Mouse (Mus musculus): Measurements from ENCODE around the gene AC170998.1.
"Not testable (repeated sequence)": the region's sequence is repeated elsewhere in the genome, so short reads cannot be mapped to it uniquely, and the experiment has no call there.

AC170998.1 gene

DNA sequence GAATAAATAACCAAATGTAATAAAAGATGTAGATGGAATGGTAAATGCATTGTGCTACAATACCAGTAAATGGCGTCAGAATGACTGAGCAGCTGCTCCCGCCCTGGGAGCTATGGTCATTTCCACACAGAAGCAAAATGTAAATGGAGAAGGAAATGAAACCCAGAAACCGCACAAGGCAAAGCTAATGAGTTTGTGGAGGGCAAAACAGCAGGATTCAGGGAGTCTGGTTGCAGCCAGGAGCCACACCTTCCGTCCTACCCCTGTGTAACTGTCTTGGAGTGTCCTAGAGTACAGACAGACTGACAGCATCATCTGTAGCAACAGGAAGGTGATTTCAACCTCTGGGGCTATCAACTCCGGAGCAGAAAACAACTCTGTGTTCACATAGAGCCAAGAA is 30.6 kb downstream of the AC170998.1 start:
- no peak for DNase-seq (ENCODE audit: low read depth, low spot score)

DNA sequence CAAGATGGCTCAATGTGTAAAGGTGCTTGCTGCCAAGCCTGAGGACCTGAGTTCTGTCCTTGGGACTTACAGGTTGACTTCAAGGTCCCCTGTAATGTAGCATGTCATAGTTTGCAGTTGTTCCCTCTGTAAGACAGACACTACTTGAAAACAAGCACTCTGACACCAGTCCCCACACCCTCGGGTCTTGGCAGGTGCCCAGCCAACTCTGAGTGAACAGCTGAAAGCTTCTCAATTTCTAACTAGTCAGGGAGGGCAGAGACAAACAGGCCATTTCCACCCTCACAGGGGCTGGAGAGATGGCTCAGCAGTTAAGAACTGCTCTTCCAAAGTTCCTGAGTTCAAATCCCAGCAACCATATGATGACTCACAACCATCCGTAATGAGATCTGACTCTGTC is 31.6 kb downstream of the AC170998.1 start:
- DNase-seq (ENCODE audit: low read depth, low spot score) = no peak

DNA sequence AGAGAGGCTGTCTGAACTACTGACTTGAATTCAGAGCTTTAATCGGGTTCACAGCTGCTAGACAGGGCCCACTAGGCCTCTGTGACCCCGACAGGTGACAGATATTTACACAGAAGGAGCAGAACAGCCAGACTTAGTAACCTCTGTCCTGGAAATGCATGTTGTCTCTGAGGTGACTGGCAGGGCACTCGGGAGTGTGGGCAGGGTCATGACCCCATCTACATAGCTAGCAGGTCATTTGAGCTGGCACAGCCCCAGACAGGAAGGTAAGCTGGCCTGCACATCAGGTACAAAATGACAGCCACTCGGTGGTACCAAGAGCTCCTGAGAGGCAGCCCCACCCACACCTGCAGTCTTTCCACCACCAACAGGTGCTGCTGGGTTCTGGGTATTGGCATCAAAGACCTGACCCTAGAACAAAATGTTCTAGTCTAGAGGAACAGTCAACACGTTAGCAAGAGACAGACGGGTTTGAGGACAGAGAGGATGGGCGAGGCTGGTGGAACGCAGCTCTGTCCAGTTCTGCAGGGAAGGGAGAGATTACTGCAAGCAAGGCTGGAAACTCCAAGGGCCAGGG is 34.9 kb downstream of the AC170998.1 start:
- DNase-seq (ENCODE audit: low read depth, low spot score) = no peak

DNA sequence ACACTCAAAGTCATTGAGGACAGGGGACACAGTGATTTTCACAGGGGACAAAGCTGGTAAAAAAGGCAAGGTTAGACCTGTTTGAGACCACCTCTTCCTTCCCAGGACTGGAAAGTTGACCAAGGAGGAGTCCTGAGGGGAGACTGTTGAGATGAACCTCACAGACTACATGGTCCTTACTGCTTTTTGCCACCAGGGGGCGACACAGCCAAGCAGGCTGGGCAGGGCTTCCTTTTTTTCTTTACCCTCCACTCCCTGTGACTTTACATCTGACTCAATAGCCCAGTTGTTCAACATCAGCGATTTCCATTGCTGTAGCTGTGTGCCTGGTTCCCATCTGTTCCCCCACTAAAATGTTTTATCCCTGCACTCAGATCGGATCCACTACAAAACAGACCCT is 36.0 kb downstream of the AC170998.1 start:
- no peak for DNase-seq (ENCODE audit: low read depth, low spot score)

DNA sequence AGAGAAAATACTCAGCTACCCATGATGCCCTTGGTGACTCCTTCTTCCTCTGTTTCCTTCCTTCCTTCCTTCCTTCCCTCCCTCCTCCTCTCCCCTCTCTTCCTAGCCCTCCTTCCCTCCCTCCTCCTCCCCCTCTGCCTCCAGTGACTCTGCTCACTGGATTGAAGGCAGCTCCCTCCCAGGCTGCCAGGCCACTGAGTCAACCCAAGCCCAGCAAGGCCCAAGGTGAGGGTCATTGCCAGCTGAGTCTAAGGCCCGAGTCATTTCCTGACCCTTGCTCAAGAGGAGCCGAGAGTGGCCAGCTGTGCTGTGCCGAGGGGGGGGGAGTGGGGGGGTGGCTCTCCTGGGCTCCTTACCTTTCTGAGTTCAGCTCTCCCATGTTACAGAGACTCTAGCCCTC is 40.3 kb downstream of the AC170998.1 start:
- DNase-seq (ENCODE audit: low read depth, low spot score) = no peak

DNA sequence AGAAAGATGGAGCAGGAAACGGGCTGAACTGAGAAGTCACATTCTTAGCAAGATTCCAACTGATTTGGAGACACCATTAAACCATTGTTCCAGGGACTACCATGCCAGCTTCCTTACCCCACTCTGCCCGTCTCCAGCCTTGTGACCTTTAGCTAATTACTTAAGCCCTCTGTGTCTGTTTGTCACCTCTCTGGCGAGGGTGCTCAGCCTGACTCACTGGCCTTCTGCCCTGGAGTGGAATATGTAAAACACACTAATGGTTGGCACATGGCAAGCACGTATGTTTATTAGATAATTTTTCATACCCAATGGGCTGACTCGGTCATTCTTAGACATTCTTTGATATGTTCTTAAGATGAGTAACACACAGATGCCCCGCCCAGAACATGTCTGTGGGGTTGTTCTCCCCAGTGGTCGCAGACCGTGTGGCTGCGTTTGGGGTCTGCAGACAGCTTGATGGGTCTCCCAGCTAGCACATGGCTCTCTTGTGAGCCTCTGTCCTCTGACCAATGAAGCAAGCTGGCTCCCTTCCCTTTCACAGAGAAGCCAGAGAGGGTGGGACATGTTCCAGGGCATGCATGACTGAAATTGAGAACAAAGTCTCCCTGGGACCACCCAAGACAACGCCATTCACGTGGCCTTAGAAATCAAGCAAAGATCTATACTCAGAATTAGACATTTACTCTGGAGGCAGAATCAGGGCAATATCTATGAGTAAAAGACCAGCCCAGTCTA is 41.1 kb downstream of the AC170998.1 start:
- no peak for DNase-seq (ENCODE audit: low read depth, low spot score)

DNA sequence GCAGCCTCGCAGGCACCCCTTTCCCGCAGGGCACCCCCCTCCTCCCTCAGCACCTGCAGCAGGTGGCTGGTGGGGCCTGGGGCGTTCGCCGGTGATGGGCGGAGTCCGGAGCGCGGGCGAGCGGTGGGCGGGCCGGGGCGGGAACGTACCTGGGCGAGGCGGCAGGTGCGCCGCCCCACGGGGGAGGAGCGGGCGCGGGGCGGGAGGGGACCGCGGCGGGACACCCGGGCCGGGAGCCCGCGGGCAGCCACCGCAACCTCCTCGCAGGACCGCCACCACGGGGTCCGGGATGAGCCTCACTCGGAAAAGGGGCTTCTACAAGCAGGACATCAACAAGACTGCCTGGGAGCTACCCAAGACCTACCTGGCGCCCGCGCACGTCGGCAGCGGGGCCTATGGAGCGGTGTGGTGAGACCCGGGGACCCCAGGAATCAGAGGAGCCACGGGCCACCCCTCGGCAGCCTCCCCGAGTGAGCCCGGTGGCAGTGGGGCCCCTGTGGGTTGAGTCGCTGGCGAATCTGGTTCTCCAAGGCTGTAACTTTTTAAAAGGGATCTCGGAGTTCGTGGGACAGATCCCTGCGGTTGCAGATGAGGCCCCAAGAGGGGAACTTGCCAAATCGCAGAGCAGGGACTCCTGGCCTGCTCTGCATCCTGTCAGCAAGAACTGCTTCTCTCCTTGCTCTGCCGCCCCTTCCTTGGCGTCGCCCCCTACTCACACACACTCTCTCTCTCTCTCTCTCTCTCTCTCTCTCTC is 43.4 kb downstream of the AC170998.1 start, which contains the start of gene Mapk13:
TSS of gene Mapk13 (plus strand) at position 177 of the 754 bp plus-strand sequence.
- no peak for DNase-seq (ENCODE audit: low read depth, low spot score)

DNA sequence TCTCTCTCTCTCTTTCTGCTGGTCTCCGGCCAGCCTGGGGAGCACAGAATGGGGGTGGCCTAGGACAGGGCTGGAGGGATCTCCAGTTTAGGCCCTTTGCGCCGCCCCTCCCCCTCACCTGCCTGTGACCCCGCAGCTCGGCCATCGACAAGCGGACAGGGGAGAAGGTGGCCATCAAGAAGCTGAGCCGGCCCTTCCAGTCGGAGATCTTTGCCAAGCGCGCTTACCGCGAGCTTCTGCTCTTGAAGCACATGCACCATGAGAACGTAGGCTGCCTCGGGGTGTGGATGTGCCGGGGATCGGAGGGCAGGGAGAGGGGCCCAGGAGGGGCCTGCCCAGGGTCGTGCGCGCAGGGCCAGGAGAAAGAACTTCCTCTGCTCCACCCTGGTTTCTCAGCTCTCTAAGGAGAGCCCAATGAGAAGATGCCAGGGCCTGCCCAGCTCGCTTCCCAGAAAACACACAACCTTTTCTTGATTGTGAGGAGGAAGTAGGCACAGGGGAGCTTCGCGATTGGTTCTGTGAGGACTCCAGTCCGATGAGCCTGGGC is 44.1 kb downstream of the AC170998.1 start:
- DNase-seq (ENCODE audit: low read depth, low spot score) = no peak

DNA sequence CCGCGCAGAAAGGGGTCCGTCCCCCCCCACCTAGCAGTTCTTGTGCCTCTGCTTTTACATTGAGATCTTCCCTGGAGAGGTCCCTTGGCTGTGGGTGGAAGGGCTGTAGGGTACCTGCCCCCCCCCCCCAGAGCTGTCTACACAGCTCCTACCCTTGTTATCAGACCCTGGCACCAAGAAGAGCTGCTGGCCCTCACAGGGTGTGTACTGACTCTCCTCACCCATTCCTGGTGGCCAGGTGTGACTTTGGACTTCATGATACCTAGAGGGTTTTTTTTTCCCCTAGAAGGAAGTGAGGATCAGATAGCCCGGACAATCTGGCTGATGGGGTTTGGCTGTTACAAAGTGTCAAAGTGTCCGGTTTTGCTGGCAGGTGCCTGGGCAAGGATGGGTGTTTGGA is 45.4 kb downstream of the AC170998.1 start:
- no peak for DNase-seq (ENCODE audit: low read depth, low spot score)

DNA sequence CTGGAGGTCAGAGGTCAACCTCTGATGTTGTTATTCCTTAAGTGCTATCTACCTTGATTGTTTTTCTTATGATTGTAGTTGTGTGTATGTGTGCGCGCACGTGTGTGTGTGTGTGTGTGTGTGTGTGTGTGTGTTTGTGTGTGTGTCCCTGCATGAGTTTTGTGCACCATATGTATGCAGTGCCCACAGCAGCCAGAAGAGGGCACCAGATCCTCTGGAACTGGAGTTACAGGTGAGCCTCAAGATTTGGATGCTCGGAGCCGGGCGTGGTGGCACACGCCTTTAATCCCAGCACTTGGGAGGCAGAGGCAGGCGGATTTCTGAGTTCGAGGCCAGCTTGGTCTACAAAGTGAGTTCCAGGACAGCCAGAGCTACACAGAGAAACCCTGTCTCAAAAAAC is 48.4 kb downstream of the AC170998.1 start:
- DNase-seq (ENCODE audit: low read depth, low spot score) = not testable (repeated sequence)

DNA sequence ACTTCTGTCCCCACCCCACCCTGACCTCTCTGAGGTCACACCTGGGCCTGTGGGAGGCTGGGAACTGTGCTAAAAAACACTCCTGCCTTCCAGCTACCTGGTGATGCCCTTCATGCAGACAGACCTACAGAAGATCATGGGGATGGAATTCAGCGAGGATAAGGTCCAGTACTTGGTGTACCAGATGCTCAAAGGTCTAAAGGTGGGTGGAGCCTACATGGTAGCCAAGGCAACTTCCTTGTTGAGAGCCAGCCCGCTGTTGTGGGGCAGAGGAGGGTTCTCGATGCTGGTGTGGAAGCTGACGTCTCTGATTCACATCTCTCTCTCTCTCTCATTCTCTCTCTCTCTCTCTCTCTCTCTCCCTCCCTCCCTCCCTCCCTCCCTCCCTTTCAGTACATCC is 49.3 kb downstream of the AC170998.1 start:
- no peak for DNase-seq (ENCODE audit: low read depth, low spot score)

Data from WW6 (cell line).